Mouse (Mus musculus): ENCODE data around the gene Clec4d.
"Not testable (repeated sequence)": the region's sequence is repeated elsewhere in the genome, so short reads cannot be mapped to it uniquely, and the experiment has no call there.

Gene Clec4d

DNA sequence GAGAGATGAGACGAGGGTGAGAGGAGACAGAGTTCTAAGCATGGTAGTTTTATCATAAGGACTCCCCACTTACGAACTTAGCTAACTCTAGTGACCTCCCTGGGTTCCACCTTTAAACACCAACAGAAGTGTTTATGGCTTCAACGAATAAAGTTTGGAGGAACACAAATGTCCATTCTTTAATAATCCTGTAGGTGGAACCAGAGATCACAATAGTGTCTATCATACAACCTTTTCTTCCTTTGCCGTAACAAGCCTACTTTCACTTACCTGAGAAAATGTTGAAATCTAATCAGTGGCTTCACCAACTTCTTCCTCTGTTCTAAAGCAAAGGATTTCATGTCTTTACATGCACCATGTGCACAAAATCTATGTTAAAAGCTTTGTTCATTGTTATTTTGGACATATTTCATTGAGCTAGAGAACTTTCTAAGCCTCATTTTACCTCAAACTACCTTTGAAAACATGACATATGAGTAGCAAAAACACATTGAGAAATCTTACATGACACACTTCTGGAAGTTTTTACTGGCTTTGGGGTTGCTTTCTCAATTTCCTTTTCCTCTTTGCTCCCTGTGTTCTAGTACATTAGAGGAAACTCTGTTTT, at the start of gene Clec4d:
Gene Clec4d (plus strand): TSS at position 557 of the 607 bp plus-strand sequence.
- no peak for DNase-seq (ENCODE audit: low read depth, low spot score)

DNA sequence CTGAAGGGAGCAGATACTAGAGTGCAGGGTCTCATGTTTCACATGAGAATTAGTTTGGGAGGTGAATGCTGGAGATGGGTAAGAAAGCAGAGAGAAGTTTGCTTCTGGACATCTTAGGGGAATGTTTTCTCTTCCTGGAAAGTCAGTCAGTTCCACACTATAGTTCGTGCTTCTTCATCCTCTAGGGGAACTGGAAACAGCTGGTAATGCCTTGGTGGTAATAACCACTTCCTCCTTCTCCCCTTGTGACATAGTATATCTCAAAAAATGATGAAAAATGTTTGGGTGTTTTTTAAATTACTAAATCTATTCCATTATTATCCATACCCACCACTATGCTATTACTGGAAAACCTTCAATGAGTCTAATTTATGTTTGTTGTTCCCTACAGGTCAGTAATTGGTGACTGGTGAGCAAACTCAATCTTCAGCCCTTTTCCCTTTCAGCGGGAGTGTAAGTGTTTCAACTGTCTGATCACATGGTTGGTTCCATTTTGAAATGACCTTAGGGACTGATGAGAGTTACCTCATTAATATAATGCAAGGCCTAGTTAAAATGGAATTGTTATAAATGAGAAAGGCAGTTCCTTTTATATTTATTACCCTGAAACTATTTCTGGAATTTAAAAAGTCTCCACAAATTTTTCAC, 34.3 kb upstream of the Clec4d start:
- DNase-seq (ENCODE audit: low read depth, low spot score), result no peak

DNA sequence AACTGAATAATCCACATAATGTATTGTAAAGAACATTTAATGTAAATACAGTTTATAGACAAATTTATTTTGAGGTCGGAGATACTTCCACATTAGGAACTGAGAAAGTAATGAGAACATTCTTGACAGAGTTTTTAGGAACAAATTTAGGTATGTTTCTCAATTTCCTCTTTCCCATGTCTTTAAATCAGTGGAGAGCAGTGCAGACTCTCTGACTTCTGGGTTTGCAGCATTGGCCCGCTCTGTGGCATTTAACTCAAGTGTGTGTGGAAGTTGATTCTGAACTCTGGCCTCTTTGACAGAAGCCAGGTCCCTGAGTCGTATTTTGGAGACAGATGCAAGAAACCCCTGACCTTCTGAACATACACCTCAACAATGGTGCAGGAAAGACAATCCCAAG, 32.3 kb upstream of the Clec4d start, which contains the start of gene Clec4n:
Gene Clec4n (plus strand): TSS at position 200 of the 400 bp plus-strand sequence.
- DNase-seq (ENCODE audit: low read depth, low spot score), result no peak

DNA sequence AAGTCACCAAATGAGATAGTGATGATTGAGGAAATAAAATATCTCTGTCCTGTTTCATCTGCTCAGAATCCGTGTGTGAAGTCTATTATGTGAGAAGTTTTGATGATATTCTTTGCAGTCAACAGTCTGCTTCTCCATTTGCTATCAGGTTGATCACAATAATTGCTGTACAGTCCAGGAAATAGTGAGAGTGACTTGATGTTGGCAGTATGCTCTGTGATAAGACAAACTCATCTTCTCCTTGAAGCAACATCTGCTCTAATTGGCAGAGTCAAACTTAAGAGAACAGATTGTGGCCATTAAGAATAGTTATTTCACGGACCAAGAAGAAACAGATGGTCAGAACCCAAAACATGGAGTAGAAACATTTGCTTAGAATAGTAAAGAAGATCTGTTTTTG, 30.8 kb upstream of the Clec4d start:
- no peak for DNase-seq (ENCODE audit: low read depth, low spot score)

DNA sequence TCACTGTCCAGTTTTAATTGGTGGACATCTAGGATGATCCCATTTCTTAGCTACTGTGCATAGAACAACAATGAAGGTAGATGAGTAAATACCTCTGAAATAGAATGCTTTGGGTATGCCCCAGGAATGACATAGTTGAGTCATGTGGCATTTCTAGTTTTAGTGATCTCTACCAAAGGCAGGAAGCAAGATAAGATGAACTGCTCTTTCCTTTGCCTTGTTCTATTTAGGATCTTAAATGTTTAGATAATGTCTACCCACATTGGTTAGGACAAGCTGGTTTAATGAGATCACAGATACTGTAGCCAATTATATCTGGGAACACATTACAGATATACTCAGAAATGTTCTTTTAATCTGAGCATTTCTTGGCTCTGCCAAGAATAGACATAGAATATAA, 24.3 kb upstream of the Clec4d start:
- DNase-seq (ENCODE audit: low read depth, low spot score), result no peak

DNA sequence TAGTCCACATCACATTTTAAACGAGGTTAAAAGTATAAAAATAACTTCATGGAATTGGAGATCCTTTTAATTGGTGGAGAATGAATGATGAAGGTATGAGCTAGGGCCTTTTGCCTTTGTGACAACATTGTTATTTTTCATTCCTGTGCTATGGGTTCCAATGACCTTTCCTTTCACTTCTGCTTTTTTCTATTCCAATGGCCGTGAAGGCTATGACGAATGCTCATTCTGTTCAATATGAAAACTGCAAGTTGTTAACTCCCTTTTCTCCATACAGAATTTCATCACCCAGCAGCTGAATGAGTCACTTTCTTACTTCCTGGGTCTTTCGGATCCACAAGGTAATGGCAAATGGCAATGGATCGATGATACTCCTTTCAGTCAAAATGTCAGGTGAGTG, 17.7 kb upstream of the Clec4d start:
- no peak for DNase-seq (ENCODE audit: low read depth, low spot score)

DNA sequence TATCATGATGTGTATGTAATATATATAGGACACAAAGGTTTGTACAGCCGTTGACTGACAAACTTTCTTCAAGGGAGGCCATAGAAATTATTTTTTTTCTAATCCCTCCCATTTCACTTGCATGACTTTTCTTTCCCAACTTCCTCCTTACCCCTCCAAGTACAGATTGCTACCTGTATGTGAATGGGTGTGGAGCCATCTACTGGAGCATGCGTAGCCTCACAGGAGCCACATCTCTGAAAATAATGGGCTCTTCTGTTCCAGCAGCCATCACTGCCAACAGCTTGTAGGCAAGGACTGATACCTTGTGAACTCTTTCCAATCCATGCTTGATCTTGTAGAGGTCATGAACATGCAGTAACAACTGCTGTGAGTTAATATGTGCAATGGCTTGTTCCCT, 13.0 kb upstream of the Clec4d start:
- not testable (repeated sequence) for DNase-seq (ENCODE audit: low read depth, low spot score)

DNA sequence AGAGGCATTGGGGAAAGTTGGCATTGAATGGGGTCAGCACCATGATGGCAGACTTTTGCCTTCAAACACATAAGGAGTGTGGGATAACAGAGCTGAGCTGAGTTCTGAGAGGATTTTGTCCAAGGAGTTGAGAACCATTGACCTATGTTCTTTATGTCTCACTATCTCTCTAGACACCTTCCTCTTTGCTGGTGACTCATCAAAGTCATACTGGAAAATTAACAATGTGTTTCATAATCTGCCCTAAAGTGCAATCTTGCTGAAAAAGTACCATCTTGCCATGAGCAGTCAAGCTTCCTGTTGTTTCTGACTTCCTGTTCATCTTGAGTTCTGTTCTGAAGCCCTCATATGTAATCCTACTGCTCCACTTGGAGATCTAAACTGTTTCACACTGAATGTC, 9.2 kb upstream of the Clec4d start:
- no peak for DNase-seq (ENCODE audit: low read depth, low spot score)

DNA sequence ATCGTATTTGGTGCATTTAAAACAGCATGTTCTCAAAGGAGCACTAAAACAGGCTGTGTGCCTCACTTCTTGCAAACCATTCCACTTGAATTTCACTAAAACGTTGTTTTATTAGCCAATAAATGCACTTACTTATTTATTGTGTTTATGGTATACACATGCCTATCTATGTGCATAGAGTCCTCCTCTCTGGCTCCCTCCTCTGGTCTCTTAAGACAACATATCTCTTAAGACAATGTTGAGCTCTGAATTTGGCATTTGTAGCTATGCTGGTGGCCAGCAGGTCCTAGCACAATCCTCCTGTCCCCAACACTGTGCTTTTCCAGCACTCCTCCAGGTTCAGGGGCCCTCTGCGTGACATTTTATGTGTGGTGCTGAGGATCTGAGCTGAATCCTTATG, 3.0 kb upstream of the Clec4d start:
- DNase-seq (ENCODE audit: low read depth, low spot score), result no peak

DNA sequence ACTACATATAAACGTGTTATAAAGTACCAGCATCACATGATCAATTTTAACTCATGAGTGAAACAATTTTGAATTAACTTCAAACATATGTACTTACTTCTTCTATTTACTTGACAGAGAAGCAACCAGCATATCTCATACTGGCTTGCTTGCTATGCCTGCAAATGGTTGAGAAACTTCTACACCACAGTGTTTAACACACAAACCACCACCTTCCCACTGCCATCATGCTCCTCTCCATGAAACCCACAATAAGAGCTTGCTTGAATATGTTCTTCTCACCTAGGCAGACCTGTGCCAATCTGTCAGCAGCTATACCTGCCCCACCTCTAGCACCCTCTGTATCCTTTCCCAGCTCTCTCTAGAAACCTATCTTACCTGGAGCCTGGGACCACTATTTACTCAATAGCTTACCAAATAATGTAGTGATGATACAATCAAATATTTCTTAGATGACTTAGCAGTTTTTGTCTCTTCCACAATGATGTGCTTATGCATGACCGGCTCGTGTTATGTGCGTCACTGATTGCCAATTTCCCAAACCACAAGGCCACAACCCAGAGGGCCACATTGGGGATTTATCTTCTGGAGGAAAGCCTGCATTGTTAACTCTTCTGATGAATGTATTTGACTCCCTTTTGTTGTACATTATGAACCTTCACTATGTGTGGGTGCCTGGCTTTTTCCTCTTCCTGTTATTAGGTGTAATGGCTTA, 1.9 kb upstream of the Clec4d start:
- no peak for DNase-seq (ENCODE audit: low read depth, low spot score)

DNA sequence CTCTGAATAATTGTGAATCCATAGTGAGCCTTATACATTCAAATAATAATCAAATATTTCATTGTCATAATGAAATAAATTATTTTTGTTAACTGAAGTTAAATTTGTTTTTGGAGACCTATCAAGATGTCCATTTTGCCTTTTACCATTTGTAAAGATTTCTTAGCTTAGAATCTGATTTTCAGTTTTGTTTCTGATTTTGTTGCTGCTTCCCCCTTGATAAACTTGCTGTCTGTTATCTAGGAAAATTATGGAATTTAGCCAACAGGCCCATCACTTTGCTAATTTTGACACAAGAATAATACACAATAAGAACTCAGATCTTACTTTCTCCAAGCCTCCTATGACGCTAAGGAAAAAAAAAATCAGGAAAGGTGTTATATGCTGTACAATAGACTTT, 1.0 kb upstream of the Clec4d start:
- DNase-seq (ENCODE audit: low read depth, low spot score), result no peak

DNA sequence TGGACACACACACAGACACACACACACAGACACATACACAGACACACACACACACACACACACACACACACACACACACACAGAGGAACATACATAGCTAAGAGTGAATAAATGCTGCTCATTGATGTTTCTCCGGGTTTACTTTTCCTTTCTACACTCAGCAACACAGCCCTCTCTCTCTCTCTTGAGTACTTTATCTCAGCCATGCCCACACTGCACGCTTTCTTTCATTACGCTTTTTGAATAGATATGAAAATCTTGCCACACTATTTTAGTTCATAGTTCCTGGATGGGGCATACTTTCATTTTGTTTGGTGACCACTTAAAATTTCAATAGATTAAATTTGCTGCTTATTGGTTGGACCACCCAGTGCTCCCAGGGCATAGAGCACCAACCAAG, 2.3 kb downstream of the Clec4d start:
- DNase-seq (ENCODE audit: low read depth, low spot score), result no peak

DNA sequence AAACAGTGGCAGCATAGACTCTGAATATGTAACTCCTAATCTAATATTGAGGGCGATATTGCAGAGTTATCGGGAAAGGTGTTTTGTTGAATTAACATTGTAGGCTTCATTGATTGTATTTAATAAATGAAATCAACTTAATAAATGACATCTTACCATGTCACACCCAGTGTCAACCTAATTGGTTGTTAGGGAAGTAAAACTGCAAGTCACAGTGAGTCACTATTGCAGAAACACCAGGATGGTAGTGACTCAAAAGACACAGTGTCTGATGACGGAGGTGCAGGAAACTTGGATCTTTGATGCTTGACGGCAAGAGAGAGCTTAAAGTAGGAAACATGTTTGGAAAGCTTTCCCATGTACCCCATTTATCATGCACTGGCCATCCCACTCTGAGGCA, 3.9 kb downstream of the Clec4d start:
- no peak for DNase-seq (ENCODE audit: low read depth, low spot score)

DNA sequence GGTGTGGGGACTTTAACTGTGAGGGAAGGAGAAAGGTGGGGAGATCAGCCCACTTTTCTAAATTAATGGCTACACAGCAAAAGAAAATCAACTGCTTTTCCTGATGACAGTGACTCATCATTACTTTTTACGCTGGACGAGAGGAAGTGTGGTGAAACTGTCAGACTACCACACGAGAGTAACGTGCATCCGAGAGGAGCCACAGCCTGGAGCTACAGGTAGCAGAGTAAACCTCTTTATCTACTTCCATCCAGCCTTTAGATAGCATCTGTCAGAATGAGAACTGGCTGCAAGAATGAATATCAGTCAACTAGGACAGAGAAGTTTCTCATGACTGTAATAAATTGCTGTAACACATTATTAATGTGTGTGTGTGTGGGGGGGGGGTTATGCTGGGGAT, 5.0 kb downstream of the Clec4d start:
- no peak for DNase-seq (ENCODE audit: low read depth, low spot score)

DNA sequence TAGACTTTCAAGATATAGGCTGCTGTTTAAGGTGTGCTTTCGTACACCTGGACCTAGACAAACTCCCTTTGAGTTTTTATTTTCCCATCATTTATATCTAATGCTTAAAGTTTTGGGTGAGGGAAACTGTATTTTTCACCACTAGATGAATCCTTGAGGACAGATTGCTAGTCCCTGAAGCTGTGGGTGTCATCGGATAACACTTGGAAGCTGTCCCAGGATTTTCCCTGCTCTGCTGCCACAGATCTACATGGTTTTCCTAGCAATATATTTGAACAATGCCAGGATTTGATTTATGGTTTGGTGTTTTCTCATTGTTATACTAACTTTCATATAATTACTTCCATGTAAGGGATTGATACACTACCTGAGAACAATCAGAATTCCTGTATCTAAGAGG, 17.5 kb downstream of the Clec4d start:
- no peak for DNase-seq (ENCODE audit: low read depth, low spot score)

DNA sequence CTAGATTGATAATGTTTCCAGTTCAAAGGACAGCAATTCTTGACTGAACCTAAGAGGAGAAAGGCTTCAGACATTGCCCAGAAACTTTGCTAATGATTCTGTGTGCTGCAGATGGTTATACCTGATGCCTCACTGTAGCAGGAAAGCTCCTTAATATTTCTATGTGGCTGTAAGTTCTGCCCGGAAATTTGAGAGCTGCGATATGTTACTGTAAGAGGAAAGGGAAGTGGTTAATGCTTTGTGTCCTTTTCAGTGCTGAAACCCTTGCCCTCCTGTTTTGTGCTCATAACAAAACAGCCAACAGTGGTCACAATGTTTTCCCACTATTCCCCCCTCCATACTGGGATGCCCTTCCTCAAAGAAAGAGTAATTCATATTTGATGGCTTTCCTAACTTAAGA, 24.4 kb downstream of the Clec4d start:
- no peak for DNase-seq (ENCODE audit: low read depth, low spot score)

DNA sequence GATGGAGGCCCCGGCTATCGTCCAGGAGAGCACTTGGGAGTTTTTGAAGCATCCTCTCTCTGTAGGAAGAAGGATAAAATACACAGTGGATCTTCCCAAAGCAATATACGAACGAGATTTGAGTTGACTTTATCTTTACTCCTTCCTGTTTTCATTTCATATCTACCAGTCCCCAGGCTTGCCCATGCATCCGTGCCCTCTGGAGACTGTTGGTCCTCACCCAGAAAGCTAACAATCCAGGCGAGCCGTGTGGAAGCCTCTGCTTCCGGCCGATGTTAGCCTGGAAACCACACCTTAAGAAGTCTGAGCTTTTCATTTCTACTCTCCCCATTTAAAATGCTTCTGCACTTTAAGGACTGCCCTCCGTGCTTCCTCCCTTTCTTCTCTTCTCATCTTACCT, 27.0 kb downstream of the Clec4d start:
- DNase-seq (ENCODE audit: low read depth, low spot score), result no peak

DNA sequence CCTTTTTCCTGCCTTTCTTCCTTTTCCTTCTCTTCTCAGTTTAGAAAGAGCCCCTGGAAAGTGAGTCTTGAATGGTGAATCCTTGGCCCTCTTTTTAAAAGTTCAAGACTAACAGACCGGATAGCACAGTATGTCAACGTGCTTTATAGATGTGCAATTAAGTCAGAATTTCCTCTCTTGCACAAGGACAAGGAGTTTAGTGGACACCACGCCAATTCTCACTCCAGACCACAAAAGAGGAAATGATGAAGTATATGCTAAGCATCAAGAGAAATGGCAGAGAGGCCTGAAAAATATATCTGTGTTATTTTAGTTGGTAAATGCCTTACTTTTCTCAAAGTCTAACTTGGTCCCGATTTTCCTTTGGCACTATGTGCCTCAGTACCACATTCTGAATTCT, 27.8 kb downstream of the Clec4d start, which contains the start of gene Clec4e:
Gene Clec4e (minus strand): TSS at position 118 of the 400 bp plus-strand sequence.
- no peak for DNase-seq (ENCODE audit: low read depth, low spot score)

DNA sequence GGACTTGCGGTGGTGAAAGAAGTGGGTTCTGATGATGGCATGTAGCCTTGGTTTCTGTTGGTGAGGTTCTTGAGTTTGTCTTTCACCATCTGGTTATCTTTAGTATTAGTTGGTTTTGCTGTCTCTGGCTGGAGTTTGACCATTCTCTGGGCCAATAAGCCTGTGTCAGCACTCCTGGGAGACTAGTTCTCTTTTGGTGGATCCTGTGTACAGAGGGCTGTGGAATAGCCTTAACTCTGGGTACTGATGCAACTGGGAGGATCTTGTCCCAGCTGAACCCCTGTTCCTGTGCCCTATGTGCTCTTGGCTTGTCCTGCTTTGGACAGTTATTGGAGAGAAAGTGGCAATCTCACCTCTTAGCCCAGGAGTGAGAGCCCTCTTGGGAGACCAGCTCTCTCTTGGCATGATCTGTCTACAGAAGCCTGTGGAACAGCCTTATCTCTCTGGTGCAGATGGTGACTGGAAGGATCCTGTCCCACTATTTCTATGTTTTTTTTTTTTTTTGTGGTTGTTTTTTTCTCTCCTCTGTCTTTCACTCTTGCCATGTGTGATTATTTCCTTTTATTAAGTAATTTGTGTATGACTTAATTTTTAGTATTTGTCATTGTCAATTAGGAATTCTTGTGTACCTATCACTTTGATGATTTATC, 31.0 kb downstream of the Clec4d start:
- no peak for DNase-seq (ENCODE audit: low read depth, low spot score)

DNA sequence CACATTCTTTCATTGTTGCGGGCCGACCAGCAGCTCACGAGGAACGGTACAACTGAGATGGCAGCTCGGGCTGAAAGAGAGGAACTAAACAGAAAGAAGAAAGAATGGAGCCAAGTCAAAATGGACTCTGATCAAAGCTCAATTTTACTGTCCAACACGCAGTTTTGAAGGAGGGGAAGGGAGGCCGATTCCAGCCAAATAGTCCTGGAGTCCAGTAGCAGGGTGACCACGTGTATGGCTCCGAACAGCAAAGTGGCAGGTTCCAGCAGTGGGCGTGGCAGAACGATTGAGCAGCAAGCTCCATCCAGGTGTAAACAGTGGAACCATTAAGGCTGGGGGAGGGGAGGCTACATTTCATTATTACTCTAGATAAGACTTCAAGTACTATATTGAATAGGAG, 31.6 kb downstream of the Clec4d start:
- not testable (repeated sequence) for DNase-seq (ENCODE audit: low read depth, low spot score)

DNA sequence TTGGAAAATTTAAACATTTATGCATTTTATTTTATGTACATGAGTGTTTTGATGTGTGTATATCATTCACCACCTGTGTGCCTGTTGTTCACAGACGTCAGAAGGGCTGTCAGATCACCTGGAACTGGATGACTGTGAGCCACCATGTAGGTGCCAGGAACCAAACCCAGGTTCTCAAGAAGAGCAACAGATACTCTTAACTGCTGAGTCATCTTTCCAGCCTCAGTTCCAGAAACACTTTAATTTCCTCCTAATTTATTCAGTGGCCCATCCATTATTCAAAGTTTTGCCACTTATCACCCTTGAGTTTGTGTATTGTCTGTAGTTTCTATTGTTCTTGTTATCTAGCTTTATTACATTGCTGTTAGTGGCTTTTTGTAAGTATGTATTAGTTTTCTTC, 34.8 kb downstream of the Clec4d start:
- no peak for DNase-seq (ENCODE audit: low read depth, low spot score)

DNA sequence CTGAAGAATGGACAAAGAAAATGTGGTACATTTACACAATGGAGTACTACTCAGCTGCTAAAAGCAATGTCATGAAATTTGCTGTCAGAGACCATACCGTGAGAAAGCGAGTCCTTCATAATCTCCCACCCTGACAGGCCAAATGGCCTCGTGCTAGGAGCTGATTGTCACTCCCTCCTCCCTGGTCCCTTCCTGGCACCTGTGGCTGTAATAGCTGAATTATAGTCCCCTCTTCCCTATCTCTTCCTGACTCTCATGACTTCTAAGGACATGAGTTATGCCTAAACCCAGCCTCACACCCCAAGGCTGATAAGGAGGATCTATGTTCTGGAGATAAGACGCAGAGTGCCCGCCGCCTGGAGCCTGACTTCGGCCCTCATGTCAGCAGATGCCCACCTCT, 44.4 kb downstream of the Clec4d start:
- not testable (repeated sequence) for DNase-seq (ENCODE audit: low read depth, low spot score)
